Mouse (Mus musculus): ENCODE results near the gene Enpp3.

GRCm38 (mm10) chr10:24741229-24742198, 101.1 kb downstream of the Enpp3 start:
- TF ChIP-seq CTCF (IDR thresholded peaks at IDR 0.05; ENCODE audit: insufficient read depth, low read depth, low read length) (no peak), POLR2A (IDR thresholded peaks at IDR 0.05; ENCODE audit: insufficient read depth, low read depth, low read length) (no peak)

Measured in olfactory bulb, adult 2 months (tissue).